Mouse (Mus musculus) embryonic fibroblast, embryonic 13.5 days (primary cell): ENCODE data around the gene Gopc. TPM values are rescaled to one million over a fixed set of nuclear protein-coding genes. Genes with fewer than 3 reads are reported as not detected.
"Not testable (repeated sequence)": the region's sequence is repeated elsewhere in the genome, so short reads cannot be mapped to it uniquely, and the experiment has no call there.

Experiments used
- H3K27ac ChIP-seq: 2 replicates; pipeline ENCODE4 v1.5.1; 2012; ENCODE audit warnings: low read length, control low read depth, inconsistent platforms; ENCODE audit not compliant: insufficient read depth
- H3K4me1 ChIP-seq: 2 replicates; pipeline ENCODE4 v1.6.1; 2011; ENCODE audit warnings: low read length; ENCODE audit not compliant: control insufficient read depth, insufficient read depth
- H3K4me3 ChIP-seq: 2 replicates; pipeline ENCODE4 v1.5.1; 2011; ENCODE audit warnings: mild to moderate bottlenecking, control low read depth, low read length; ENCODE audit not compliant: insufficient read depth
- CTCF ChIP-seq: IDR thresholded peaks from 2 replicates; pipeline ENCODE4 v1.5.1; 2011; ENCODE audit warnings: mild to moderate bottlenecking, control low read depth, low read length, moderate library complexity, borderline replicate concordance; ENCODE audit not compliant: insufficient read depth
- POLR2A ChIP-seq: IDR thresholded peaks from 2 replicates; pipeline ENCODE4 v1.6.1; 2011; ENCODE audit warnings: low read depth, mild to moderate bottlenecking, control low read depth, low read length, moderate library complexity
- polyA plus RNA-seq: library from polyadenylated mRNA; stranded (reverse); fragments of >200 nt; gene quantifications from 2 replicates; pipeline ENCODE4 v1.2.4, GENCODE M21; 2011; ENCODE audit warnings: low read depth; ENCODE audit not compliant: missing spikeins, insufficient read length

Gopc gene
- polyA plus RNA-seq, 1 experiment = 31.6 TPM

DNA sequence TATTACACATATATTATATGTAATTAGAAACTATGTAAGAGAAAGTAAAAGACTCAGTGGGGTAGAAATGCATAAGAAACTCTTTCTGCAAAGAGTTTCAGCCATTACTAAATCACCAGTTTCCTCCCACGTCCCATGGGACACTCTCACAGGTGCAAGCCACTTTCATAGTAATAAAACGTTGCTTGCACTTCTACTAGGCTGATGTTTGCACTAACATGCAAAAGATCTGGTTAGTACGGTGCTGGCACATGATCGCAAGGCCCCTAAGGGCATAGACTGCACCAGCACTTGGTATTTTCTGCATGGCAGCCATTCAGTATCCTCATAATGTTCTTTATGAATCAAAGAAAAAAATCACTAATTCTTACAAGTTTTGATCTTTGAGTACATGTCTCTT, 8.1 kb downstream of the Gopc start:
- Histone ChIP-seq H3K4me3 (no peak overlapping the region), H3K4me1 (no peaks in the 10 kb centered on the region; the same call in 1 of the 2 replicates), H3K27ac (no peak overlapping the region)
- TF ChIP-seq CTCF (no peak), POLR2A (no peak)

DNA sequence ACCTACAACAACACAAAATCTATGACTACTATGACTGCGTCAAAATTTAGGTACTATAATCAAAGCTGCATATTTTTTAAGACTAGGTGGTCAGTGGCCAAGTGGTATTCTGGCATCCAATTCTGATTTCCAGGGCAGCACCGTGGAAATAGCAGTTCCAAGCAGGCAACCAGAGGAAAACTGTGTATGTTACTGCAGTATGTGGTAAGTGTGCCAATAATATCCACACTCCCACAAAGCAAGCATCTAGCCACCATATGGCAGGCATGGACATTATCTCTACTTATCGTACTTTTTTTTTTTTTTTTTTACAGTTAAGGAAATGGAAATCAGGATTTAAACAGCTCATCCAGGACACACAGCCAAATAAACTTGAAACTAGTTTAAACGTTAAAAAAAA, 13.5 kb downstream of the Gopc start:
- H3K4me3 ChIP-seq = no peak overlapping the region
- no peak for TF ChIP-seq POLR2A
- no peak for TF ChIP-seq CTCF
- H3K27ac ChIP-seq = no peak overlapping the region
- H3K4me1 ChIP-seq = no peaks in the 10 kb centered on the region

DNA sequence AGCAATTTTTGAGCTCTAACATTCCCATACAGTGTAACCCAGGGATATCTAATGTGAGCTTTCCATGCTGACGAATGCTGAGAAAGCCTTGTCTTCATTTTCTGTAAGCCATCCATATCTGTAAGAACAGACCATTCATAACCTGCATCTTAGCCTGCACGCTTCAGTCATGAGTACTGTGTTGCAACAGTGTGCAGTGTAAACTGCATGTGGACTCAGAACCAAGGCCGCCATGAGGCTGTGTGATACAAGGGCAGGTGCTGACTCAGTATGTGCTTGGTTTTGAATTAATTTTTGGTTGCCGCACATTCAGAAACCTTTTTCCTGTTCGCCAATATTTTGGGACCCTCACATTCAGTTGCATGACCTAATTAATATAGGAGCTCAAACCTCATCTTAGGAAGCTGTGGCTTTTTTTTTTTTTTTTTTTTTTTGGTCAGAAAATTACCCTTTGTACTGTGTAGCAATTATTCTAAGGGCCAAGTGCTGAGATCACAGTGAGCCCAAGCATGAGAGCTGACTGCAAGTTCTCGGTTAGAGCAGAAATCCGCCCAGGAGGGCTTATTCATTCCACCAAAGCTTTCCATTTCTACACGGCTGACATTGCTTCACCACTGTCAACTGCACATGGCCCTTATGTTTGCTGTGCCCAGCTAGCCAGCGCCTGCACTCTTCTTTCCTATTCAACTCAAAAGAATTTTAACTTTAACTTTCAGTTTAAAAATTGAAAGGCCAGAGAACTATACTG, 20.9 kb downstream of the Gopc start:
- H3K4me3 ChIP-seq = no peak overlapping the region
- TF ChIP-seq POLR2A (no peak), CTCF (no peak)
- H3K27ac ChIP-seq = no peak overlapping the region
- no peaks in the 10 kb centered on the region for H3K4me1 ChIP-seq

DNA sequence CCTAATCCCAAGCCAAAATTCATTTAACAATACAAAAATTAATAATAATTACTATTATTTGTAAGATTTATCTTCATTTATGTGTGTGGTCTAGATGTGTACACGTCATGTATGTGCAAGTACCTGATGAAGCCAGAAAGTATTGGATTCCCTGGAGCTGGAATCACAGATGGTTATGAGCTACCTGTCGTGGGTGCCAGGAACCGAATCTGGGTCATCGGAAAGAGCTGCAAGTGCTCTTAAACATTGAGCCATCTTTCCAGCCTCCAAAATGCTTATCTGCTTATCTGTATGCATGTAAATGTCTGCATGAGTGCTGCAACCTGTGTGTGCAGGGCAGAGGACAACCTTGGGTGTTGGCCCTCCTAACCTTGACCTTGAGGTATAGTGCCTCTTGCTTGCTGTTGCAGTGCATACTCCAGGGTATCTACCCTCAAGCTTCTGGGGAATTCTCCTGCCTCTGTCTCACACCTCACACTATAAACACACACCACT, 21.6 kb downstream of the Gopc start:
- Histone ChIP-seq H3K4me1 (no peaks in the 10 kb centered on the region), H3K4me3 (no peak overlapping the region), H3K27ac (no peak overlapping the region)
- no peak for TF ChIP-seq POLR2A
- TF ChIP-seq CTCF = no peak

DNA sequence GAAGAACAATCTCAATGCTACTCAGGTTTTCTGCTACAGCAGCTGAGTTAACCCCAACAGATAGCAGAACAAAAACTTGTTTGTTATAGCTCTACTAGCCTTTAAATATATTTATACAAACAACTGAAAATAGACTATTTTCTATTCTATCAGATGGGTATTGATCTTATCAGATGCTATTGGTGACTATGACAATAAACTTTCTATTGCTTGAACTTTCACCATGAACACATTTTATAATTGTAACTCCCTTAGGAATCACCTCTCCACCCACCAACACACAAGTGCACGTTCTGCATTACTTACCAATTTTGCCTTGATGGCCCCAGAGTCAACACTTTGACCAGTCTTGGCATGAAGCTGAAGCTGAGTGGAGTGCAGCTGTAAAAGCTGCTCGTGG, 23.5 kb downstream of the Gopc start, which contains the start of gene Gm26741:
Gene Gm26741, plus strand, starts transcription at position 301 of the 400 bp plus-strand sequence.
- no peaks in the 10 kb centered on the region for H3K4me1 ChIP-seq
- no peak within 1 kb of the TSS for H3K4me3 ChIP-seq
- H3K27ac ChIP-seq = no peak within 1 kb of the TSS
- TF ChIP-seq CTCF (no peak), POLR2A (no peak)

DNA sequence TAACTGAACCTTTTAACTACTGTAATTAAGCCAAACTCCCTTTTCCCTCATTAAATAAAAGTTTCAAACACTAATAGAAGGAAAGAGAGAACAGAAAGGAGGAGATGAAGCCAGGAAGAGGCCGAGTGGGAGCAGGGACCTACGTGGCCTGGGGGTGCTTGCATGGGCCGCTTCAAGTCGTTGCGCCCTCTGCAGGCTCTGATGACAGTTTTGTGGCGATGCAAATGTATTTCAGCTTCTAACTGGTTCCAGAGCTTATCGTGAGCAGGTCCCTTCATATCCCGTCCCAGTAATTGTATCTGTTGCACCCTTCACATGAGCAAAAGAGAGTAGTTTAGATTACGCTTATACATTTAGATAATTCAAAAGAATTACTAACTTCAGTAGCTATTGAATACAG, 28.7 kb downstream of the Gopc start:
- no peak for TF ChIP-seq POLR2A
- no peak for TF ChIP-seq CTCF
- Histone ChIP-seq H3K4me3 (no peak overlapping the region), H3K4me1 (no peaks in the 10 kb centered on the region)

DNA sequence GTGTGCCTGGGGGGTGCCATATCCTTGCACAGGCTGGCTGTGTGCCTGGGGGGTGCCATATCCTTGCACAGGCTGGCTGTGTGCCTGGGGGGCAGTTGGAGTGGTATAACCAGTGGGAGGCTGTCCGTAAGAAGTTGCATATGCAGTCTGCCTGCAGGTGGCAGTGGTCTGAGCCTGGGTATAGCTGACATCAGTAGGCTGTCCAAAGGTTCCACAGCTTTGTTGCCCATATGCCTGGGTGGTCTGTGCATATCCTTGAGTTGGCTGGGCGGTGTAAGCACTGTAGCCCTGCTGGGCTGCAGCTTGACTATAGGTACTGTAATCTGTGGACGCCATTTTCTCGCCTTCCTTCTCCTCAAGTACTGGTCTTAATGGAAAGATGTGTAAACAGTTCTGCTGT, 38.6 kb downstream of the Gopc start:
- H3K4me1 ChIP-seq, H3K27ac ChIP-seq, H3K4me3 ChIP-seq: not testable (repeated sequence)

More for the DNA sequence above, 28.7 kb downstream of the Gopc start:
- H3K27ac ChIP-seq = no peak overlapping the region

DNA sequence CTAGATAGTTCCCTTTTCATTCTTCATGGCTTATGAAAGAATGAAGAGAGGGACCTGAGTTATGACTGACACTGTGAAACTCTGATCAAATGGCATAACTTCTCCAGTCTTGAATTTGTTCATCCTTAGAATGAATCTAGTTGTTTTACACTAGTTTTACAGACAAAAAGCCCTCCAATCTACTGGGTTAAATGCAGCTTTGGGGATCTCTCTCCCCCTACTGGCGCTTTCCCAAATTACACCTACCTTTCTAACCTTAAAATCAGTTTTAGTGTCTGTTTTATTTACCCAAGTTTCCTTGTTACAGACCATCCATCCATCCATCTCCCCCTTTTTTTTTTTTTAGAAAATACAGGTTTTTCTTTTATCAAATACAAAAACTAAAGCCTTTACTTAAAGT, 50.9 kb downstream of the Gopc start:
- H3K4me1 ChIP-seq = no peaks in the 10 kb centered on the region
- TF ChIP-seq POLR2A (no peak), CTCF (no peak)
- H3K4me3 ChIP-seq = no peak overlapping the region
- no peak overlapping the region for H3K27ac ChIP-seq

DNA sequence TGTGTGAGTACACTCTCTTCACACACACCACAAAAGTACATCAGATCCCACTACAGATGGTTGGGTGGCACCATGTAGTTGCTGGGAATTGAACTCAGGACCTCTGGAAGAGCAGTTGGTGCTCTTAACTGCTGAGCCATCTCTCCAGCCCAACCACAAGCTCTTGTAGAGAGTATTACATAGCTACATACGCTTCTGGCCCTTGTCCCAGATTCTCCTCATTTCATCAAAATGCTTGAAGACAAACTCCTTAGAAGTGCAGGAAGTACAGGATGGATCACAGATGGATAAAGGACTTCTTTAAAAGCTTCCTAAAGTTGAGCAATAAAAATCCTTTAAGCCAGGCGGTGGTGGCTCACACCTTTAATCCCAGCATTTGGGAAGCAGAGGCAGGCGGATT, 60.0 kb downstream of the Gopc start:
- no peak for TF ChIP-seq POLR2A
- TF ChIP-seq CTCF = no peak
- Histone ChIP-seq H3K4me3 (no peak overlapping the region), H3K4me1 (no peaks in the 10 kb centered on the region), H3K27ac (no peak overlapping the region)

DNA sequence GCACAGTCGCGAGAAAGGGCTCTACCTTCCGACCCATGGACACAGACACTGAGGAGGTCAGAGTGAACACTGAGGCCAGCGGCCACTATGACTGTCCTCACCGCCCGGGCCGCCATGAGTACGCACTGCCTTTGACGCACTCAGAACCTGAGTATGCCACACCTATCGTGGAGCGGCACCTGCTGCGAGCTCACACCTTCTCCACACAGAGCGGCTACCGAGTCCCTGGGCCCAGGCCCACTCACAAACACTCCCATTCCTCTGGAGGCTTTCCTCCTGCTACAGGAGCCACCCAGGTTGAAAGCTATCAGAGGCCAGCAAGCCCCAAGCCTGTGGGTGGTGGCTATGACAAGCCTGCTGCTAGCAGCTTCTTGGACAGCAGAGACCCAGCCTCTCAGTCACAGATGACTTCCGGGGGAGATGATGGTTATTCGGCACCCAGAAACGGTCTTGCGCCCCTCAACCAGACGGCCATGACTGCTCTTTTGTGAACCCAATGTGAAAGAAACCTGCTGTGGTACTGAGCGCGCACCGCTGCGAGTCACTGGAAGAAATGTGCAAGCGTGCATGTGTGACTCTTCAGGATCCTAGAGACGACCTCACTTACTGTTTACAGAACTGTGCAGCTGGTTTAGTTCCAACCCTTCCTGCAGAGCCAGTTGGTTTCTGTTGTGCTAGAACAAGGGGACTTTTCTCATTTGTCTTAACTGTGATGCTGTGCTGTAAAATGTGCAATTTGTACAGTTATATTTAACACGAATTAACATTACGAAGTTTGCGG, 62.2 kb downstream of the Gopc start:
- TF ChIP-seq CTCF (no peak), POLR2A (no peak)
- Histone ChIP-seq H3K27ac (no peak overlapping the region), H3K4me3 (no peak overlapping the region), H3K4me1 (no peaks in the 10 kb centered on the region)

DNA sequence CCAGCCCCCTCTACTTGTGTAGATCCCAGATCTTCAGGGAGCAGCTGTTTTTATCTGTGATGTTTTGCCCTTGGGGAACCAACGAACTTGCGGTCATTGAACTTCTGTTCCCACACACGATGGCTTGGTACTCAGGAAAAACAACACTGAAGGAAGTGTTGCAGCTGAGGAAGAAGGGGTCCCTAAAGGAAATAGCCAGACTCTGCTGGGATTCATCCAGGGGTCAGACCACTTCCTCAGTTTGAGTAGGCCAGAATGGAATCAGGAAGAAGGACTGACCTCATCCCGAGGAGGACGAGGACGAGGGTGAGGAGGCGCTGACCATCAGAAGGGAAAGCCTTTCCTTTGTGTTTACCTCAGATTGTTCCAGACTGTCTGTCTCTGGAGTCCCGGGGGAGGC, 72.7 kb downstream of the Gopc start:
- Histone ChIP-seq H3K4me1 (no peaks in the 10 kb centered on the region), H3K27ac (no peak overlapping the region), H3K4me3 (no peak overlapping the region)
- TF ChIP-seq CTCF = no peak
- no peak for TF ChIP-seq POLR2A
